Mouse (Mus musculus) left cerebral cortex, postnatal 10 days (tissue): ENCODE results near the gene F3. TPM values are rescaled to one million over a fixed set of nuclear protein-coding genes. Genes with fewer than 3 reads are reported as not detected.

Source experiments
- DNase-seq, 2 experiments: peaks; one replicate each; pipeline ENCODE4 v3.0.0; 2021 to 2022; ENCODE audit warnings: low spot score in 2 of 2, mixed read lengths in 1 of 2; ENCODE audit errors: extremely low spot score in 1 of 2
- intact Hi-C: fragments of 180-260 bp; cut with DNase I; formaldehyde crosslinking; loops from one replicate; pipeline ENCODE4 v1.15.1; 2025
- total RNA-seq, 2 experiments: library from RNA; stranded (reverse); gene quantifications; 2 replicates each; pipeline ENCODE4 v1.2.3; 2021

Gene F3
- total RNA-seq, 2 experiments from 2014 or later = 30.0 to 38.5 TPM

DNA sequence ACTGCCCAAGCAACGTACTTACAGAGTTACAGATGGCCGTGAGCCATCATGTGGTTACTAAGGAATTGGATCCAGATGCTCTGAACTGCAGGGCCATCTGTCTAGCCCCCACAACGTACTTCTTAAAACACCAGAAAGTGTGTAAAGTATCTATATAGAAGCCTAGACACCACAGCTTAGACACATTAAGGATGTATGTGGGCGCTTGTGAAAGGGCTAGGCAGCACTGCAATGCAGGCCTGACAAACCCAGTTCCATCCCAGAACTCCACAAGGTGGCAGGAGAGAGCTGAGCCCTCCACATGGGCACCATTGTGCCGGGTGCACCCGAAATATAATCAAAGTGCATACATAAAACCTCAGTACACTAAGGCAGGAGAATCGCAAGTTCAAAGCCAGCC, 54.6 kb downstream of the F3 start:
- intact Hi-C loops = no loop called here

DNA sequence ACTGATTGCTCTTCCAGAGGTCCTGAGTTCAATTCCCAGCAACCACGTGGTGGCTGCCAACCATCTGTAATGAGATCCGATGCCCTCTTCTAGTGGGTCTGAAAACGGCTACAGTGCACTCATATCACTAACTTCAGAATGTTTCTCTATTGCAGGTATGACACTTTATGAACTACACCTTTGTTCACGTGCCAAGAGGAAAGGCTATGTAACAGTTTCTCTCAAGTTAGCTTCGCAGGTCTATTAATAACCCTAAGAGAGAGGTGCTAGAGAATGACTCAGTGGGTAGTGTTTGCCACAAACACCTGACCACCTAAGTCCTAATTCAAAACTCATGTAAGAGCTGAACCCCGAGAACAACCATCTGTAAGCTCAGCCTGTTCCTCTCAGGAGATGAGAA, 59.7 kb downstream of the F3 start:
- DNase-seq = no peak
- intact Hi-C loops = no loop called here

More for the DNA sequence above, 54.6 kb downstream of the F3 start:
- DNase-seq = peak; percentile 71 to 72

Other genes with a start within 250 kb of the F3 start
- under 1 TPM in 1 of 2 experiments, not detected in 1; 0.17 TPM for gene Slc44a3, start 191.1 kb upstream of the F3 start, total RNA-seq
- gene 4930432M17Rik, start 52.8 kb upstream of the F3 start, total RNA-seq = not detected
- gene Abcd3, start 91.8 kb downstream of the F3 start, total RNA-seq = 10 to 100 TPM; 67.8 to 69.8 TPM
- gene Arhgap29, start 229.0 kb downstream of the F3 start, total RNA-seq = 10 to 100 TPM; 30.4 to 33.8 TPM